Mouse (Mus musculus) retina, postnatal 1 day (tissue): ENCODE data around the gene Mylpf.
A peak's percentile ranks its signal among the peaks of the same experiment; 100 is the strongest.
"Not testable (repeated sequence)": the region's sequence is repeated elsewhere in the genome, so short reads cannot be mapped to it uniquely, and the experiment has no call there.

Source experiments
- DNase-seq: peaks from one replicate; pipeline ENCODE4 v3.0.0-alpha.2; 2012

Mylpf gene

DNA sequence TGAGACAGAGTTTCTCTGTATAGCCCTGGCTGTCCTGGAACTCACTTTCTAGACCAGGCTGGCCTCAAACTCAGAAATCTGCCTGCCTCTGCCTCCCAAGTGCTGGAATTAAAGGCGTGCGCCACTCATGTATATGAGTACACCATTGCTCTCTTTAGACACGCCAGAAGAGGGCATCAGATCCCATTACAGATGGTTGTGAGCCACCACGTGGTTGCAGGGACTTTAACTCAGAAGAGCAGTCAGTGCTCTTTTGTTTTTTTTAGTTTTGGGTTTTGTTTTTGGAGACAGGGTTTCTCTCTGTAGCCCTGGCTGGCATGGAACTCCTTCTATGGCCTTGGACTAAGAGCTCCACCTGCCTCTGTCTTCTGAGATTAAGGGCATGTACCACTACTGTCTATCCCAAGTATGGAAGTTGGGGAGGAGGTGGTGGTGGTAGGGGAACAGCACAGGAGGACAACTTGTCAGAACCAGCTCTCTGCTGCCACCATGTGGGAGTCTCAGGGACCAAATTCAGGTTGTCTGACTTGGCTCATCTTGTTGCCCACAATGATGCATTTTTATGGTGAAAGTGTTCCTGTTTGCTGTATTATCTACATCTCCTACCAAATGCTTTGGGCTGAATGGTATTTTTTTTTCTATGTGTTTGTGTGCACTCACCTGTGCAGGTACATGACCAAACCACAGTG, 20.1 kb downstream of the Mylpf start:
- DNase-seq, result peak; percentile 86

DNA sequence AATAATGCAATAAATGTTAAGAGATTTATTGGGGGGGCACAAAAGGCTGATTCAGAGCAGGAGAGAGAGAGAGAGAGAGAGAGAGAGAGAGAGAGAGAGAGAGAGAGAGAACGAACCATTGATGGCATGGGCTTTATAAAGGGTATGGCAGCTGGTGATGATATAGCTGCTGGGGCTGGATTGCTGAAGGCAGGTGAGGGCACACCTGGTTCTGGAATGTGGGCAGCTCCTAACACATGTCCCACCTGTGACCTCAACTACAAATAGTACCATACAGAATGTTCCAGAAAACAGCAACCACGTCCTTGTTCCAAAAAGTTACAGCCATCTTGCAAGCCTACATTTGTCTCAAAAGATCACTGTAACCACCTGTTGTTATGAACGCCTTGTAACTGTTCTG, 22.7 kb downstream of the Mylpf start:
- DNase-seq, result no peak

DNA sequence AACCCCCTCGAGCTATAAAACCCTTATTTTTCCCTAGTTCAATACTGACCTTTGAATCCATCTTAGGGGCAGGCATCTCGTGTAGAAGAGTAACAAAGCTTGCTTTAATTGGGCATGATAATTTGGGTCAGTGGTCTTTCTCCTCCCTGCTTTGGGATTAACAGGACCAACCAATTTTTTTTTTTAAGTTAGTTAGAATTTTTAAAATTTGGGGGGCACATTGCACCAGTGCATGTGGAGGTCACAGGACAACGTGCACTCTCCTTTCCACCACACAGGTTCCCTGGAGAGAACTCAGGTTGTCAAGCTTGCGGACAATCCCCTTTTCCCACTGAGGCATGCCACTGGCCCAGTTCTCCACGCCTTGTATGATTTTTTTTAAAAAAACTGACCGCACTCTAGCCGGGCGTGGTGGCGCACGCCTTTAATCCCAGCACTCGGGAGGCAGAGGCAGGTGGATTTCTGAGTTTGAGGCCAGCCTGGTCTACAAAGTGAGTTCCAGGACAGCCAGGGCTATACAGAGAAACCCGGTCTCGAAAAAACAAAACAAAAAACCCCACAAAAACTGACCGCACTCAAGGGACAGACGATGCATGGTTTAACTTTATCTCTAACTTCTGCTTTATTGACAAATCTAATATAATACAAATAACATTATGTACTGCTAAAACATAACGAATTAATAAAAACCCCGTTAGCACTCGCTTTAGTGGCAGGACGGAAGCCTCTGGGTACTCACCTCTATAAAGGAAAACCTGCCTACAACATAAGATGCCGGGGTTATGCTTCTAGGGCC, 23.3 kb downstream of the Mylpf start:
- no peak for DNase-seq

DNA sequence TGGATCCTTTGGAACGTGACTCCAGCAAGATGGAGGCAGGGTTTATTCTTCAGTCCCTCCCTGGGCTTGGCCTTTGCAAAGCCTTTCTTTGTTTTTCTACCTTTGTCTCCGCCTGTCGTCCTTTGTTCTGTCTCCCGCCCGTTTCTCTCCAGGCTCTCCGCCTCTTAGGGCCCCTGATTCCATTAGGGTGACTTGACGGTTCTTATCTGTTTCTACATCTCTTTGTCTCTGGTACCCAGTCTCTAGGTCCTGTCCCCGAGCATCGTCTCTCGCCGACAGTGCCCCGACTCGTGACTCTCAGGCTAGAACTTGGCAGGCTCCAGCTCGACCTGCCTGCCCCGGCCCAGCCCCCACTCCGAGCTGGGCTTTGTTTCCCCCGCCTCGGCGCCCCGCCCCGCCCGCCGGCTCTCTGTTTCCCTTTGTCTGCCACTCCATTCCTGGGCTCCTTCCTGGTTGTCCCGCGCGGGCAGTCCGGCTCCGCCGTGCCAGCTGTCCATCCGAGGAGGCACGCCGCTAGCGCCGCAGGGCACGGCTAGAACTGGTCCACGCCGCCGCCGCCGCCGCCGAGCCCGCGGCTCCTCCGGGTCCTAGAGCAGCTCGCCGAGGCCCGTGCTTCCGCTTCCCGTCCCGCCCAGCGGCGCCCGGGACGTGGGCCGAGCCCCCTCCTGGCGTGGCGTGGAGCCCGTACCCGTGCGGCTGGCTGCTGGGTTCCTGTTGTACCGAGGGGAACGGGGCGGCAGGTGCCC, 24.1 kb downstream of the Mylpf start, which contains the start of the genes Zfp553 and Sept1:
Gene Zfp553, plus strand, starts transcription at position 440 of the 746 bp plus-strand sequence.
Gene Sept1, minus strand, starts transcription at position 509 of the 746 bp plus-strand sequence.
- DNase-seq, result peak; percentile 96

DNA sequence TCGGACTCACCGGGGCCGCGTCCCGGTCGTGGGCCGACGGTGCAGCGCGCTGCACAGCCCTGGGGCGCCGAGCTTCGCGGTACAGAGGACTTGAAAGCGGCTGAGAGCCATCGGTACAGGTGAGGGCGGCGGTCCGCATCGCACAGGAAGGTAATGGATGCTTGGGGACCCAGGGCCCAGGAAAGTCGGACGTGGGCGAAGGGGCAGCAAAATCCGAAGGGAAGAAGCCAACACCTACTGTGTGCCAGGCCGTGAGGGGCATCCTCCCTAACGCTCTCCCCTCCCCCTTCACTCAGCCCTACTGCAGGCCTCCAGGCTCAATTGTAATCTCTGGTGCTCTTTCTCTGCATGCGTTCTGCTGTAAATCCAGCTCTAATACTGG, 24.7 kb downstream of the Mylpf start:
- no peak for DNase-seq

DNA sequence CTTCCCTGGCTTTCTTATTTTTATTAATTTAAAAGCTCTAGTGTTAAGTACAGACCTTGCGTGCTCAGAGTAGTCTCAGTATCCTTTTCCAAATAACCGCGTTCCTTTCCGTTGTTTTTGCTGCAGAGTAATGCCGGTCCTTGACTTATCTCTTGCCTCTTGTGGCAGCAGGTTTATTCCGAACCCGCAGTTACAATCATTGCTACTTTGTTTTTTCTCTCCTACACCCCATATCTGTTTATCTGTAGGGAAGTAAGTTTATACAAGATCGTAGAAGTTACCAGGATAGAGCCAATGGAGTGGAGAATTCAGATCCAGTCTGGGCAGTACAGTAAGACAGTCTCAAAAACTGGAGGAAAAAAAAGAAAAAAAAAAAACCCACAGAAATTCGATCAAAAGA, 25.1 kb downstream of the Mylpf start:
- no peak for DNase-seq

DNA sequence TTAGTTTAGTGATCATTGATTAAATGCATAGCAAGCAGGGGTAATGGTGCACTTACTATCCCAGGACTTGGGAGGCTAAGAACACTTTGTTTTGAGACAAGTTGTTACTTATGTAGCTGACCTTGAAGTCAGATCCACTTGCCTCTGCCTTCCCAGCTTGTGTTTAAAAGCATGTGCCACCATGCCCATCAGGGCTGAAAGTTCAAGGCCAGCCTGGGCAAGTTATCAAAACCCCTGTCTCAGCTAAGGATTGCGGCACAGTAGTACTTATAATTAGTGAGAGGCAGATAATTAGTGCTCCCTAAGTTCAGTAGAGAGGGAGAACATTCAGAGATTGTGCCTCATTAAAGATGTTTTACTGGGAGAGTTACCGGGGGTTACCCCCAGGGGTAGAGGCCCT, 26.1 kb downstream of the Mylpf start:
- DNase-seq, result no peak

DNA sequence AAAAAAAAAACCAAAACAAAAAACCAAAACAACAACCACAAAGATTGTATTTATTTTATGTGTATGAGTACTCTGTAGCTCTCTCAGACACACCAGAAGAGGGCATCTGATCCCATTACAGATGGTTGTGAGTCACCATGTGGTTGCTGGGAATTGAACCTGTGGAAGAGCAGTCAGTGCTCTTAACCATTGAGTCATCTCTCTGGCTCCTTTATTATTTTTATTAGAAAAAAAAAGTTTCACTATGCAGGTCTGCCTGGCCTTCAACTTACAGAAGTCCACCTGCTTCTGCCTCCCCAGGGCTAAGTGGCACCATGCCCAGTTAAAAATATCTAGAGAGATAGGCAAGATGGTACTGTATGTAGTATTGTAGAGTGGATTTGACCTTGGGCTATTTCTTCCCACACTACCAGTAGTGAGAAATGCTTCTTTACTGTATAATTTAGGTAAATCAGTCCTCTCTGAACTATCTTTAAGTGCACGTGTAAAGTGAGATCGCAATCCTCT, 34.7 kb downstream of the Mylpf start:
- DNase-seq, result no peak

DNA sequence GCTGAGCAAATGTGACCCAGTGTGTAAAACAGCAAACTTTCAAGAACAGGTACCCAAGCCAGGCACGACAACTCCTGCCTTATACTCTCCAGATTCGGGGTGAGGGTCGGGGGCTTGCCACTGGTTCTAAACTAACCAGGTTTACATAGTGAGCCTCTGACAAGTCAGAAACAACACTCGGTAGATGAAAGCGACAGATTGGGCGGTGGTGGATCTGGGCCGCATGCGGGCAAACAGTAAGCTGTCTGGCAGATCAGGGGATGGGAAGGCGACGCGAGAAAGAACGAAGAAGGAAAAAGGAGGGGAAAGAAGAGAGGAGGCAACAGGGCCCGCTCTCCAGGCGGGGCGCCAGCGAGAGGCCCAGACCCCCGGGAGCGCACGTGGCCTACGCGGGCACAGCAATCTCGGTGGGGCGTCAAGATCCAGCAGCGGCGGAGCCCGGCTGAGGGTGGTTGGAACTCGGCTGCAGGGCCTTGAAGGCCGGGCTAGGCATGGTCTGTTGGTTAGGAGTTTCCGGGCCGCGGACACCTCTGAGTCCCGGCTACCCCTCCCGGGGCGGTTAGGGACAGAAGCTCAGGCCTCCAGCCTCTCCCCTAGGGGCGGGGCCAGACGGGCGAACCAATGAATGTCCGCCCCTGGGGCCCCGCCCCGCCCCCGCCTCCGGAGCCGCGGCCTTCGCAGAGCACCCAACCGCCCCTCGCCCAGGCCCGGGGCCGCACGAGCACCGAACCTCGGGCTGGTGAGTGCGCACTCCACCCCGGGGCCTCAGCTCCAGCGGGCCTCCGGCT, 35.4 kb downstream of the Mylpf start, which contains the start of gene Zfp771:
Gene Zfp771, plus strand, starts transcription at position 405 of the 788 bp plus-strand sequence.
- peak; percentile 96 for DNase-seq

DNA sequence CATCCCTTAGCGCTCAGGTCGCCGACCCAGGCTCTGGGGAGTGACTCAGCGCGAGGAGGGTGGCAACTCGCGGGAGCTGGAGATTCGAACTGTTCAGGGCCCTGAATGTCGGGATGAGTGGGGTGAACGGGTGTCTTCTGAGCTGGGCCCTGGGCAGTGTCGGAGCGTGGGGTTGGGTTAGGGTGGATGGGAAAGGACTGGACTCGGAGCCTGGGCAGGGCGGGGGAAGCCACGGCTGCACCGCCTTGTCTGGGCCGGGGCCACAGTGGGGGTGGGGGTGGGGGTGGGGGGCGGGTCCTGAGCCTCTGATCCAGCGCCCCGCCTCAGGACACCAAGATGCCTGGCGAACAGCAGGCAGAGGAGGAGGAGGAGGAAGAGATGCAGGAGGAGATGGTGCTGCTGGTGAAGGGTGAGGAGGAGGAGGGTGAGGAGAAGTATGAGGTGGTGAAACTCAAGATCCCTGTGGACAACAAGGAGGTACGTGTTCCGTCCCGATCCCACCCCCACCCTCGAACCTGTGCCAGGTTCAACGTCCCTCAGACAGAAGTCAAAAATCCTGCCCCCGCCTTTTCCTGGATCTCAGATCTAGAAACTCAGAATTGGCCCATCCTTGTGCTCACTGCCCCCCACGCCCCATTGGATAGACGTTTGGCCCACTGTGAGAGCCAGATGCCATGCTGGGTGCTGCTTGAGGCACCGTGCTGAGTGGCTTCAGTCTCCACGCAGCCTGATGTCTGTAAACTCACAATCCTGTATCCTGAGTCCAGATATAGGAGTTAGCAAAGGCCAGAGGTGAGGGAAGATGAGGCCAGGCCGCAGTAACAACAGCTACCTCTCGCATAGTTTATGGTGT, 36.2 kb downstream of the Mylpf start:
- DNase-seq, result peak; percentile 25

DNA sequence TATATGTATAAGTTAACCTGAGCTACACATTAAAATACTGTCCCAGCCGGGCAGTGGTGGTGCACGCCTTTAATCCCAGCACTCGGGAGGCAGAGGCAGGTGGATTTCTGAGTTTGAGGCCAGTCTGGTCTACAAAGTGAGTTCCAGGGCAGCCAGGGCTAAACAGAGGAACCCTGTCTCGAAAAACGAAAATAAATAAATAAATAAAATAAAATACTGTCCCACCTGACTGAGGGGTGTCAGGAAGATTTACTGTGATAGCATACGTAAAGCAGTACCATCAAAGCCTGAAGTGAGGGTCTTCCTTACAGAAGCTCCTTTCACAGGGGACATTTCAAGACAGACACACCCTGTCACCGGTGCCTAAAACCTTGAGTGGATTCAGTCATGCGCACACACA, 41.8 kb downstream of the Mylpf start:
- DNase-seq, result not testable (repeated sequence)

DNA sequence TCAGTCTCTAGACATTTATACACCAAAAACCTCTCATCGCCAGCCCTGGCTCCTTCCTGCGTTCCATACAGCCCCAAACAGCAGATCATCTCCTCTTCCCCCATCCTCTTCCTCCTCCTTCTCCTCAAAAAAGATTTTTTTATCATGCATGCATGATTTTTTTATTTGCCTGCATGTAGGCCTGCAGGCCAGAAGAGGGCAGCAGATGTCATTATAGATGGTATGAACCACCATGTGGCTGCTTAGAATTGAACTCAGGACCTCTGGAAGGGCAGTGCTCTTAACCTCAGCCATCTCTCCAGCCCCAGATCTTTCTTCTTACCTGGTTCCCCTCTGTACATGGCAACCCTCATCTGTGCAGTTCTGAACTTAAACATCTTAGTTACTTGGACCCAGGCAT, 43.7 kb downstream of the Mylpf start:
- DNase-seq, result peak; percentile 42

DNA sequence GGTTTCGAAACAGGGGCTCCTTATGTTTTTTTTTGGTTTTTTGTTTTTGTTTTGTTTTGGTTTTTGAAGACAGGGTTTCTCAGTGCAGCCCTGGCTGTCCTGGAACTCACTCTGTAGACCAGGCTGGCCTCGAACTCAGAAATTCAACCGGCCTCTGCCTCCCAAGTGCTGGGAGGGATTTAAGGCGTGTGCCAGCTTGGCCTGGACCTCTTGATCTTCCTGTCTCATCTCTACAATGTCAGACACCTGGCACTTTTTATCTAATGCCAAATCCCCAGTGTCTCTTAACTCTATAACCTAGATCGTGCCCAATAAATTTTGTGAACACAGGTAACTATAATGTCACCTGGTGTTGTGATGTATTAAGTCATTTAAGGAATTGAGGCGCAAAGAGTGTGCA, 44.7 kb downstream of the Mylpf start:
- DNase-seq, result no peak

DNA sequence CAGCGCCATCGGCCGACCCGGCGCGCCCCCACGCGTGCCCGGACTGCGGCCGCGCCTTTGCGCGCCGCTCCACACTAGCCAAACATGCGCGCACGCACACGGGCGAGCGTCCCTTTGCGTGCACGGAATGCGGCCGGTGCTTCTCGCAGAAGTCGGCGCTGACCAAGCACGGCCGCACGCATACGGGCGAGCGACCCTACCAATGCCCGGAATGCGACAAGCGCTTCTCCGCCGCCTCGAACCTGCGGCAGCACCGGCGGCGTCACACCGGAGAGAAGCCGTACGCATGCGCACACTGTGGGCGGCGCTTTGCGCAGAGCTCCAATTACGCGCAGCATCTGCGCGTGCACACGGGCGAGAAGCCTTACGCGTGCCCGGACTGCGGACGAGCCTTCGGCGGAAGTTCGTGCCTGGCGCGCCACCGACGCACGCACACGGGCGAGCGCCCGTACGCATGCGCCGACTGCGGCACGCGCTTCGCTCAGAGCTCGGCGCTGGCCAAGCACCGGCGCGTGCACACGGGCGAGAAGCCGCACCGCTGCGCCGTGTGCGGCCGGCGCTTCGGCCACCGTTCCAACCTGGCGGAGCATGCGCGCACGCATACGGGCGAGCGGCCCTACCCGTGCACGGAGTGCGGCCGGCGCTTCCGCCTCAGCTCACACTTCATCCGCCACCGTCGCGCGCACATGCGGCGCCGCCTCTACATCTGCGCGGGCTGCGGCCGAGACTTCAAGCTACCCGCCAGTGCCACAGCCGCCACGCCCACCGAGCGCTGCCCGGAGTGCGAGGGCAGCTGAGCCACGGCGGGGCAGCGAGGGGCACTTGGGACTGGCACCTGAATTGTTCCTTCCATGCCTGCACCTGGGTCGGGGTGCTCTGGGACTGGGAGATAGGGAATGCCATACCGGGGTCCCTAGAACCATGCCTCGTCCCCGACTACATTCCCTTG, 45.4 kb downstream of the Mylpf start:
- peak; percentile 98 for DNase-seq

DNA sequence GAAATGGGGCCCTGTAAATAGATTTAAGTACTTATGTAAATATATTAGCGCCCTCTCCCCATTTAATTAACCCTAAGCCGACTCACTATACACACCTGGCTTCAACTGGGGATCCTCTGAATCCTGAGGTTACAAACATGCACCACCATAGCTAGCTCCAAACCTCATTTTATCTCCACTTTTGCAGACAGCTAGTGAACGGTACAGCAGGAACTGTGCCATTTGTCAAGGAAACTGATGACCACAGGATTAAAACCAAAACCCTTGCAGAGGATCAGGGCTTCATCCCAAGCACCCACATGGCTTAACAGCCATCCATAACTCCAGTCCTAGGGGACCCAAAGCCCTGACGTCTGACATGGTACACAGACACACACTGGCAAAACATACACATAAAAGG, 46.3 kb downstream of the Mylpf start:
- DNase-seq, result no peak

DNA sequence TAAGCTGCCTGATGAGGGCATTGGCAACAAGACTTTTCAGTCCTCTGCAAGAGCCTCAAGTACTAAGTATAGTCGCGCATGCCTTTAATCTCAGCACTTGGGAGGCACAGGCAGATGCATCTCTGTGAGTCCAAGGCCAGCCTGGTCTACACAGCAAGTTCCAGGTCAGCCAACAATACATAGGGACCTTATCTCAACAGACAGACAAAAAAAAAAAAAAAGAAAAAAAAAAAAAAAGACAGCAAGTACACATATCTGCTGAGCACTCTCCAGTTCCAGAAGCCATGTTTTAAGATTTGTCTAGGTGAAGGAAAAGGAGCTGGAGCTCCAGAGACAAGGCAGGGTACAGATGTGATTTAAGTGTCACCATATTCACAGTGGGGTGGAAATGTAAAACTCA, 47.3 kb downstream of the Mylpf start:
- no peak for DNase-seq

DNA sequence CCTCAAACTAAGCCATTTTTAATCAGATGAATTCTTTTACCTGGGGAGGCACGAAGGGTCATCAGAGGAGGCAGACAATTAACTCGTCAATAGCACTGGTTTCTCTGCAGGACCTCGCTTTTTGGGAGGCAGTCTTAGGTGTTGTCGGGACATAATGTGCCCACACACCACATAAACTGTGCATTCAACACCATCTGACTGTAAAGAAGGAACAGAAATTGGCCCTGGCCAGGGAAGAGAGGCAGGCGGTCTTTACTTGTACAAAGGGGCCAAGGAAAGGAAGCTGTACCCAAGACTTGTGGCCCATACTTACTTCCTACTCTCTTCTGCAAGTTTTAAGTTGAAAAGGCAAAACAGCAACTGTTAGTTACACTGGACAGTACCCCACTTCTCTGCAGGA, 47.8 kb downstream of the Mylpf start:
- DNase-seq, result no peak

DNA sequence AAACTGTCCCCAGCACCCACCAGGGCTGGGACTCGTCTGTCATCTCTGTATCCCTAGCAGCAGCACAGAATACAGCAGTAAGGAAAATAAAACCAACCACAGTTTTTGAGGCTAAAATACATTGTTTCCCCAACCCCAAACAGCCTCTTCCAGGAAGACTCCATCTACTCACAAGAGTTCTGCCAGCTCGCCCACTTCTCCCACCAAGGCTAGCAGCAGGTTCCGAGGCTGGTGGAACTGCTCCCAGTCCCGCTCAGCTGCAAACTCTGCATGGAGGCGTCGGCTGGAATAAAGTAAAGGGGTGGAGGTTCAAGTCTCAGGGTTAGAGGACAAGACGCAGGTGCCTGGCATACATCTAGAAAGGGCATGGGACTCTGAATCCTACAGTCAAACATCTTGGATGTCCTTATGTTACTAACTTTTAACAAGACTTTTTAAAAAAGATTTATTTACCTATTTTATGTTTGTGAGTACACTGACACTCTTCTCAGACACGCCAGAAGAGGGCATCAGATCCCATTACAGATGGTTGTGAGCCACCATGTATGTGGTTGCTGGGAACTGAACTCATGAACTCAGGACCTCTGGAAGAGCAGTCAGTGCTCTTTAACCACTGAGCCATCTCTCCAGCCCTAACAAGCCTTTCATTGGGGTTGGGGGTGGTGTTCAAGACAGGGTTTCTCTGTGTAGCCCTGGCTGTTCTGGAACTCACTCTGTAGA, 50.7 kb downstream of the Mylpf start:
- DNase-seq, result no peak

DNA sequence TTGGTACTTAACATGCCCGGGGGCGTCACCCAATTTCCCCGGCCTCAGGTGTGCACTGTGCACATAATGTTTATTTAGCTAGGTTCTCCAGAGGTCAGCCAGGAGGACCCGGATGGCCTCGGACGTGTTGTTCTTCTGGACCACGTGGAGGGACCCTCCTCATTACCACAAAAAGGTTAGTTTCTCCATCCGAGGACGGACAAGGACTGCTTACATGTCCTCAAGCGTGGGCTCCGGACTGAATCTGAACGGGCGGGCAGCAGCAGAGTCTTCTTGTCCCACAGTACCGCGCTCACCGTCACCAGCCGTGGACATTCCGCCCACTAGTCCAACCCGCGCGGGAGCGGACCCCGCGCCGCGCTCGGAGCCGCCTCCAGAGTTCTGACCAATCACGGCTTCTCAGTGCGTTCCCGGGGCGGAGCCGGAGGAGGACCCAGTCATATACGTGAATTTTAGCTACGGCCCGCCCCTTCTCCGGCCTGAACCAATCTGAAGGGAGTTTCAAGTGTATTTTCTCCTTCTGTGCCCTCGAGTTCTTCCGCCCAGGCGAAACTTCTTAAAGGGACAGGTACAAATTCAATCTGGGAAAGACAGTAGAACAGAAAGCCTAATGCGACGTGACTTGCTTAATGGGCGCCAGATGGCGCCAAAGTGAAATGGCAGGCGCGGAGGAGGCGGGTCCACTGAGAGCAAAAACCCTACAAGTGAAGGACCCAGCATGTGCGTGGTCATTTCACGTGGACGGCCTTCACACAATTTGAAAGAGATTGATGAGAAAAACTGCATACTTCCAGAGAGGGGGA, 51.8 kb downstream of the Mylpf start, which contains the start of gene Dctpp1:
Gene Dctpp1, minus strand, starts transcription at position 401 of the 803 bp plus-strand sequence.
- DNase-seq, result peak; percentile 100
